Mouse (Mus musculus) spleen, postnatal 10 days (tissue): Measurements from ENCODE around the gene 2010111I01Rik.
A peak's percentile ranks its signal among the peaks of the same experiment; 100 is the strongest.

Source experiments
- DNase-seq, 2 experiments: peaks; one replicate each; pipeline ENCODE4 v3.0.0; 2021 to 2022; ENCODE audit warnings: low spot score in 2 of 2

Gene 2010111I01Rik

DNA sequence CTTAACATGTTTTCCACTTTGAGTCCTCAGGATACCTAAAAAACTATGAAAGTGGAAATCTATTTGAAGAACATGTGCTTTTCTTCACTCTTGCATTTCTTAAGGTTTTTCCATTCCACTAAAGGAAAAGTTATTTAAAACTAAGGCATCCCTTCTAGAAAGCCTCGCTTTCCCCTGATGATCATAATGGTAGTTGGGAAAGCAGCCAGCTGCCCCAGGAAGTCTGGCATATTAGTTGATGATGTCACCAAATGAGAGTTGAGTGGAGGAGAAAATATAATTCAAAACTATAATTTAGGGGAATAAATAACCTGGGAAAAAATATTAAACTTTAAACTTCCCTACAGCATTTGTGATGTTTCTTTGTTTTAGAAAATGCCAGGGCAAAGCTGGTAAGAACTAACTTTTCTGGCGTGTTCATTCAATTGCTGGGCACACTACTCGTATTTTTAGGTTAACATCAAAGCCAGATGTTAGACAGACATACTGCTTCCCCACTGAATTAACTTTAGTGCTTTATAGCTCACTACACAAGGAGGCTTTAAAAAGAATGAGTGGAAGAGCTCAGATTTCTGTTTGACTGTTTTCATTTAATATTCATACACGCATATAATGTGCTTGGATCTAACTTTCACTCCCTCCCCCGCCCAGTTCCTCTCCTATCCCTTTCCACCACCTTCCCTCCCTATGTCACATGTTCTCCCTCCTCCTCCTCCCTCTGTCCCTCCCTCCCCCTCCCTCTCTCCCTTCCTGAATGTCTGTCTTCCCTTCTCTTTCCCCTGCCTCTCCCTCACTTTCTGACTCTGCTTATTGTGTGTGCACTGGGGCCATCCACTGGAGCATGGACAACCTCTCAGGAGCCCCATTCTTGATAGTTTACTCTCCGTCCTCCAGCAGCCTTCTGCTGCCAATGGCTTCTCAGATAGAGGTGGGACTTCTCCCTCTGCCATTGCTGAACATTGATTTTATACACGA is 58.8 kb downstream of the 2010111I01Rik start:
- DNase-seq: no peak

DNA sequence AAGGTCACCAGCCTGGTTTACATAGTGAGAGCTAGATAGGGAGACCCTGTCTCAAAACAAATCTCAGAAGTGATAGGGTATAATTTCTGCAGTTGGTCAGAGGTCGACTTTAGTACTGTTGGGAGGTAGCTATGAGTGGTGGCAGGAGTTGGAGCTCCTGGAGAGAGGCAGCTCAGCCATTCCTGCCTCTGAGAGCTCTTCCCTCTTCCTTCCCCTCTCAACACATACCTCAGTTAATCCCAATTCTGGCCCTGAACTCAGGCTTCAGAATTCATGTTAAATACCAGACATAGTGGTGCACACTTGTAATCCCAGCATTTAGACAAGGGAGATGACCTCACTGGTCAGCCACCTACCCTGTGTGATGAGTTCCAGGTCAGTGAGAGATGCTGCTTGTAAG is 65.3 kb downstream of the 2010111I01Rik start:
- DNase-seq: no peak

DNA sequence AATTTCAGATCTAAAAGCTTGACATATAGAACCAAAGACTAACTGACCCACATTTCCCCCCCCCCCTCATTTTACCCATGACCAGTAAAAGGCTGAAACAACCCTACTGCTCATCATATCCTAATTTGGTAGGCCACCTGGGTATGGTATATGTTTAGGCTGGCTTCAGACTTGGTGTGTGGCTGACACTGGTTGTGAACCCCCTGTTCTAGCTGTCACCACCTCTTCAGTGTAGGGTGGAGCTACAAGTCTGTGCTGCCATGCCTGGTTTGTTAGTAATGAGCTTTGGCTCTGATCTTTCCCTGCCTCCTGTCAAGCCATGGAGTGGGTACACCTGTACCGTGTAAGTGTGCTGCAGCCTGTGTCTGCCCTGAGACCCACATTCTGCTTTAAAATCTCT is 66.6 kb downstream of the 2010111I01Rik start:
- no peak for DNase-seq

DNA sequence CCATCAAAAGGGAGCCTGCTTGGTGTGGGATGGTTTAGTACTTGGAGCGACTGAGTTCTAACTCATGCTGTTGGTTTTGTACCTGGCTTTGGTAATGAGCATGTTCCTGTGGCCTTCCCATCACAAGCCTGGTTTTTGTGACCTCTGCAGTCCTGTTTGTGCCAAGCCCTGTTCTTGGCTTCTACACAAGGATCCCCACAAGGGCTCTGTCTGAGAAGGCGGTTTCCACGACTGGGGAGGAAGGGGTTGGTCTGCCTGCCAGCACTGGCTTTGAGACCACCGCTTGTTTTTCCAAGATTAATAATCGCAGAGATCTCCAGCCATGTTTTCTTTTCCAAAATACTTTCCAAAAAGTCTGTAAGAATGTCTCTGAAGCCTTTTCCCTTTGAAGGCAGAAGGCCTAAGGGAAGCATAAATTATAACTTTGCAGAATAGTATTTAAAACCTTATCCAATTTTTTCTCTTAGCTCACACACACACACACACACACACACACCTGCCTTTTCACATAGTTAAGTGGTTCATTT is 67.7 kb downstream of the 2010111I01Rik start:
- DNase-seq: no peak

DNA sequence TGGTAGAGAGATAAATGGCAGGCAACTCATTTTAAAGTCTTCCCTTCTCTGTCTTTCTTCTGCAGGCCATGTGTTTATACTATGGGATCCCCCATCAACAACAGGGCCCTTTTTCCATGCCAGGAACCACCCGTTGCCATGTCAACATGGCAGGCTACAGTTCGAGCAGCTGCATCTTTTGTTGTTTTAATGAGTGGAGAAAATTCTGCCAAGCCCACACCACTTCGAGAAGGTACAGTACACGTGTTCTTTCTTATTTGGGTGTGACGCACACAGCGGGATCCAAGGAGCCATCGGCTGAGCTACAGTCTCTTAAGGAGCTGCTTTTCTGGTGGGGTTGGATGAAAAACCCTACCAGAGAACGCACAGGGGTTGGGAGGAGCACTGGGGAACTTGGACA is 68.3 kb downstream of the 2010111I01Rik start:
- no peak for DNase-seq

DNA sequence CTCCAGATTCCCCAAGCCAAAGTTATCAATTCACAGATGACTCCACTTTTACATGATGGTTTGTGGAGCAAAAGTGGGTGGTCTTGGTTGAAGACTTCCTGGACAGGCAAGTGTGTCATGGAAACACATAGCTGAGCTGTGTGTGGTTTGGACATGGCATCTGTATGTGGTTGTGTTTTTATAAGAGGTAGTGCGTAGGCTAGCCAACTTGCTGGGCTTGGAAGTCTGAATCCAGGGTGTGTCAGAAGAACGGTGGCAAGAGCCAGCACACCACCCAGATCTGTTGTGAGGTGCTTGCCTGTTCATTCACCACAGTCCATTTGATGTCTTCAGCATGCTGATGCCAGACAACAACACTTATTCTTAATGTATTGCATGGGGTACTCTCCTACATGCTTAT is 68.7 kb downstream of the 2010111I01Rik start:
- no peak for DNase-seq

DNA sequence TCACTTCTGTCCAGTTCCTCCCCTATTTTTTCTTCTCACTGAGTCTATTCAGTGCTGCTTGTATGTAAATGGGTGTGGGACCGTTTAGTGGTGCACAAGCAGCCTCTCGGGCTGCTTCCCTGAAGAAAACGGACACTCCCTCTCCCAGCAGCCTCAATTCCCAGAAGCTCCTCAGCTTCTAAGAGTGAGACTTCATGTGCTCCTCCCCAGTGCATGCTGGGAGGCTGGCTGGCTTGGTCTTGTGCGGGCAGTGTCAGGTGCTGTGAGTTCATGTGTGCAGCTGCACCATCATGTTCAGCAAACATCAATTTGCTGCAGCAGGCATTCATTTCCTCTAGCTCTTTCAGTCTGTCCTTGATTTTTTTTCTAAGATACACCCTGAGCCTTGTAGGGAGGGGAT is 70.0 kb downstream of the 2010111I01Rik start:
- no peak for DNase-seq

DNA sequence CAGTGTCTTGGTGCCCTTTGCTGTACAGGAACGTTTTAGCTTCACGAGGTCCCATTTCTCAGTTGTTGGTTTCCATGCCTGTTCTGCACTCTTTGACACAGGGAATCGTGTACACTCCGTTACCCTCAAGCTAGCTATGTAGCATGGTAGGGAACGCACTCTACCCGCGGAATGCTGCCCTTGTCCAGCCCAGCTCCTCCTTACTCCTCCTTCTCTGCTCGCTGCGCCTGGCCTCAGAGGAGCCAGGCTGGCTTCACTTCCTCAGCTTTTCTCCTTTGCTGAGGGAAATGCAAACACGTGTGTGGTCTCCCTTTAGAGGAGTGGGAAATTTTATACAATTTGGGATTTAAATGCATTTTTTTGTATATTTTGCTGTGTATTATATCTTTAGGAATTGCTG is 73.2 kb downstream of the 2010111I01Rik start:
- no peak for DNase-seq

DNA sequence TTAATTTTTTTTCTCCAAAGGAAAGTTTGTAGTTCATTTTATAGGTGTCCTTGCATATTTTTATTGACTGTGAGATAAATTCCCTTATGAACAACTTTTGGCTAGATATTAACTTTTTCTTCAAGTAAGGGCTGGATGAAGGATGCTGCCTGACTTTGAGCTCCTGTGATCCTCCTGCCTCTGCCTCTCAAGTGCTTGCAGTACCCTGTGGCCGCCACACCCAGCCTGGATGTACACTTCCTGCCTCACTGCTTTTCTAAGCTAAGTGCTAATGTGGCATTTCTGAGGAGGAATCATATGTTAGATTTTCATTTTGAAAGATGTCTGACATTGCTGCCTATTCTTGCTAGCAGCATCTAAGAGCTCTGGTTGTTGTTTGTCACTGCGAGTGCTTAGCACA is 73.7 kb downstream of the 2010111I01Rik start:
- DNase-seq: no peak

DNA sequence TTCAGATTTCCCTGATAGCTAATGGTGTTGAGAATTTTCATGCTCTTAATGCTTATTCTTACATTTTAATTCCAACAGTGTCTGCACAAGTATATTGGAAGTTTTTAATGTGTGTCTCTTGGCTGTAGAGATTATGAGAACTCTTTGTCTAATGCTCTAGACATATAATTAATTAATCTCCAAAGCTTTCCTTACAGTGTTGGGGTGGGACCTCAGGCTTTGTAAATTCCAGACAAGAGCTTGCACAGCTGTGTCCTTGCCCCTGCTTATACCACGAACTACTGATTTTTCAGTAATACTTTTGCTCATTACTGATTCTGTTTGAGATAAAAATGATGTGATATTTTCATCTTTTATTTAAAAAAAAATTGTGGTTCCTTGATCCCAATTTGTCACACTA is 74.2 kb downstream of the 2010111I01Rik start:
- DNase-seq: no peak

DNA sequence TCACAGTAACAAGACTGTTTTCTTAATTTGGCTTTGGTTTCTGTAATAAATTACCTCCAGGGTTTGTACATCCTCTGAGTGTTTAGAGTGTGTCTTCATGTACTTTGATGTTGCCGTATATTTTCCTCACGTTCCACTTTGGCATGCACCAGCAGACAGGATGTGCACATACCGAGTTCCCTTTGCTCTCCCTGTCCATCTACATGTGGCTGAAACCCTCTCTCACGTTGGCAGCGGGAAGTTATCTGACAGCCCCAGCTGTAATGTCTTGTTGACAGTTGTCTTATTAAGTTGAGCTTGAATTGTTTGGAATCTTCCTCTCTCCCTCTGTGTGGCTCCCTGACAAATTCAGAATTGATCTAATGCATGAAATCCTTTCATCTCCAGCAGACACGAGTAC is 74.6 kb downstream of the 2010111I01Rik start:
- DNase-seq: no peak

DNA sequence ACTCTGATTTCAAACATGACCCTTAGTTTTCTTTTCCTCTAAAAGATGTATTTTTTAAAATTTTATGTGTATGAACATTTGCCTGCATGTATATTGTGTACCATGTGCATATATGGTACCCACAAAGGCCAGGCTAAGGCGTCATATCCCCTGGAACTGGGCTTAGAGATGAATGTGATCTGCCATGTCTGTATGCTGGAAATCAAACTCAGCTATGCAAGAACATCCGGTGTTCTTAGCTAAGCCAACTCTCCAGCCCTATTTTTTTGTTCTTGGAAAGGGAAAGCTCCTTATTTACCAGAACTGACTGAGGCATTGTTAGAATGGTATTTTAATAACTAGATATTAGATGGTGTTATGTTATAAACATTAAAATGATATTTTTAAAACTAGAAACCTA is 75.2 kb downstream of the 2010111I01Rik start:
- no peak for DNase-seq

DNA sequence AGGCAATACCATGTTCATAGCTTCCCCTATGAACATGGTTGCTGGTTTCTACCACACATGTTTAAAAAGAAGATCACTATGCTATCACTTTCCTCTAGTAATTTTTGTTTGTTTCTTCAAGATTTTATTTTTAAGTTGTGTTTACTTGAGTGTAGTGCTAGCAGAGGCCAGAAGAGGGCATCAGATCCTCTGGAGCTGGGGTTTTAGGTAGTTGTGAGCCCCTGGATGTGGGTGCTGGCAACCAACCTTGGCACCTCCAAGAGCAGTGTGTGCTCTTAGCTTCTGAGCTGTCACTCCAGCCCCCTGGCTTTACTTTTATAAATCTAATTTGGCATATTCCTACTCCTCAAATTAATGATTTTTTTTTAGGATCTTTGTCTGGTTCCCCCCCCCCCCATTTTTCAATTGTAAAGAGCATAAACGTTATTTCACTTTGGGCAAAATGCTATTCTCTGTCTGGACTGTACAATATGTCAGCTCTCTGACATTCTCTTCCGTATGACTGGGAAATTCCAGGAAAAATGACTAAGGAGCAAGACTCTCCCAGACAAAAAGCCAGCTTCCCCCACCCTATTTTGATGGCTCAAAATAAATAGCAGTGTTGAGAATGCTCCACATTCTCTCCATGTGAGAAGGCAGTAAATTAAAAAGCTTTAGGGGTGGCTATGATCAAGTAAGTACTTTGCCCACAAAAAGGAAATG is 81.0 kb downstream of the 2010111I01Rik start:
- no peak for DNase-seq

DNA sequence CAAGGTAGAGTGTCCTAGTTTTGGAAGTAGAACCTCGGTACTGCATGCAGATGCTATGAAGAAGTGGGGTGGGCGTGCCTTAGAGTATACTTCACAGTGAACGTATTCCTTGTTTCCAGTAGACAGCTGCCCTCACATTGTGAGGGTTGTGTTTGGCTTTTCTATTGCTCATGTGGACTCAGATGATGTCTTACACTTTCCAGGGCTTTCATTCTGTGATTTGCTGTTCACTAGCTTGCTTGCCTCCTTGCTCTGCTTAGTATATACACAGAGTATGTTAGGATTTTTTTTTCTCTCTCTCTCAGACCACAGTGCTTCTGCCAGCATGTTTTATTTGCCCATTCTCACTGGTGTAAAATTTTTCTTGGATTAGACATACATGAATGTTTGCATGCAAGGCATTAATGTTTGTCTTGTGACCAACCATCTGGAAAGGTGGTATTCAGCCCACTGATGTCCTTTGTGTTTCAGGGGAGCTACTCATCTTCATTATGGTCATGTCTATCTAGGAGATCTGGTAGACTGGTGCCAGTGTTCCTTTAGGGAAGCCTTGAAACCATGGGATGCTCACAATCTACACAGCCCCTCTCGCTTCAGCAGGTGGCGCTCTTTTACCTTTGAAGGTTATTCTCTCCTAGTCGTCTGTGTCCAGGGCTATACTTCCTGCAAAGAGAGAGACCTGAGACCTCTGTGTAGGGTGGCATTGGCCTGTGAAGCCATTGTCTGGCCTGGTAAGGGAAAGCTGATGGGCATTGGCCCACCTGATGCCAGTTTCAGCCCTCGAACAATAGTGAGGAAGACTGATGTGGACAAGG is 81.7 kb downstream of the 2010111I01Rik start:
- DNase-seq: peak in 1 of 2 experiments; percentile 57

DNA sequence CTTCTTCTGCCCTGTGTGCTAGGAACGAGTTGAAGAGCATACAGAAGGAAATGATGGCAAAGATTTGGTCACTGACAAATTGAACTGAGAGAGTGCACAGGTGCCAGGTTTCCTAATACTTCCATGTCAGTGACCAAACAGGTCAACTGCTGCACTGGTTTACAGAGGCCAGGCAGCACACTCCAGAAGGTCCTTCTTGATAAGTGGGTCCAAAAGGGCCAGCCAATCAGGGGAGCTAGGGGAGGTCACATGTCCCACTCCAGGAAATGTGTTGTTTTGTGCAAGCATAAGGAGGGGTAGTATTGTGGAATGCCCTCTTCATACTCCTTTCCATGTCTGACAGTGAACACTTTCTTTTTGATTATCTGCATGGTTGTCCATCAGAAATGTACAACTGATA is 99.0 kb downstream of the 2010111I01Rik start:
- DNase-seq: no peak

DNA sequence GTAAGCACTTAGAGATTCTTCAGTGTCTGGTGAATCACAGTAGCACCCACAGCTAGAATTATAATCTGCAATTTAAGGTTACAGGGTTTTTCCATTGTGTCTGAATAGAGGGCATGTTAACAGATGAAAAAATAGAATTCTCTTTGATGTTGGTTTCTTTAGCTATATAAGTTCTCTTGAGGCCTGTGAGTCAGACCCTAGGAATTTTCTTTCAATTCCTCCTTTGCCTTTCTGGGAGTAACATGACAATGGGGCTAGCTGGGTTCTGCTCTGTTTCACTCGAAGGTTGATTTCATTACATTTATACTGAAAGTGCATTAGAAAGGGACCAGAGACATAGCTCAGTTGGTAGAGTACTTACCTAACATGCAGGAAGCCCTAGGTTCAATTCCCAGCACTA is 101.9 kb downstream of the 2010111I01Rik start:
- no peak for DNase-seq

DNA sequence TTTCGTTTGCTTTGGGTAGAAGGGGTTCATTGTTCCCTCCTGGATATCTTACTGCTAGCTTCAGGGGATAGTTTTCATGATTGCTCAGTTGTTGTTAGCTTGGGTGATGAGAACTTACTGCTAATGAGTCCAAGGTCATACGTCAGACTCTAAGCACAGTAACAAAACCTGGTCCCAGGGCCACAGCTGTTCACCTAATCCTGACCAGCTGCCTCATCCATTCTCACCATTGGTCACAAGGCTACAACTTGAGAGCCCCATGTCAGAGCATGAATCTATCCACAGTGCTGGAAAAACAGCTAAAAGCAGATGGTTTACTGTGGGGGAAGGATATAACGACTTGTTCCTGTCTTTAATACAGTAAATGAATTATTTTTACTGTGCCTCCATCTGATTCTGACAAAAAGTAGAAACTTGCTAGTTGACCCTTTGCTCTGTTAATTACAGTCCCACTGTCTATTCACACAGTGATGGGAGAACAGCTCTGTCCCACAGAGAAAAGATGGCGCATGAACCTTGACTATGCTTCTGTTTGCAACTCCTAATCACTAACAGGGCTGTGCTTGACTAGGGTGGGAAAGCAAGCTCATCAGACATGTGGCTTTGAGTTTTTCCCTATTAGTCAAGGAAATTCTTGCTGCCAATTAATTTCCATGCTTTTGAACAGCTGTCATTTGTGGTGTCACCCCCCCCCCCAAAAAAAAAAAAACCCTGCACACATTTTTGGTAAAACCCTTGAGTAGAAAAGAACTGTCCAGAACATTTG is 103.9 kb downstream of the 2010111I01Rik start:
- DNase-seq: no peak

DNA sequence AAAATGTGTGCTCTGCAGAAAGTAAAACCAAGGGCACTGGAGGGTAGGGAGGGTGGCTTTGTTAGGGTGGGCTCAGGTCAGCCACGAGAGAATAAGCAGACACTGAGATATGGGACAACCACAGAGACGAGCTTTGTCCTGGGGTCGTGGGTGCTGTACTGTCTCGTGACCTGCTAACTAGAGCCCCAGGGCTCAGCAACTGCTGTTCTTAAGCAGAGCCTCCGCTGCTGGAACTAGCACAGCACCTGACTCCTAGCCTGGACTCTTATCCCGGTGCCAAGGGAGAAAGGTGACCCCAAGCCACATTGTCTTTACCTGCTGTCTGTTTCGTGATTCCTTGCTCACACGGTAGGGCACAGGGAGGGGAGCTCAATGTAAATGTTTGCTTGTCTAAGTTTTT is 107.2 kb downstream of the 2010111I01Rik start:
- no peak for DNase-seq

DNA sequence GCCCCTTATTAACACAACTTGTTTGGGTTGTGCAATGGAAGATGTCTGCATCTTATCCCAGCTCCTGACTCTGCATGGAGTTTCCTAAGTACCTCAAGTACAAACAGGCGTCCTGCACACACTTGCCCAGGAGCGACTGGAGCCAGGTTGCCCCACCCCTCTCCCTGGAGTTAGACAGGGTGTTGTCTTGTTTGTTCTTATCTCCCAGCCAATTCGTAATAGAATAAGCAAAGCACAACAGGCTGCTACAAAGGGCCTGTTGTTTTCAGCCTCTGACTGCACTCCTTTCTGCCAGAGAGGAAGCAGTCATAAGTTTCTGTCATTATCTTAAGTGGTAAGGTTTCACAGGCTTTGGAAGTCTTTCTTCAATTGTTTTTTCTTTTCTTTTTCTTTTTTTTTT is 107.7 kb downstream of the 2010111I01Rik start:
- DNase-seq: no peak

DNA sequence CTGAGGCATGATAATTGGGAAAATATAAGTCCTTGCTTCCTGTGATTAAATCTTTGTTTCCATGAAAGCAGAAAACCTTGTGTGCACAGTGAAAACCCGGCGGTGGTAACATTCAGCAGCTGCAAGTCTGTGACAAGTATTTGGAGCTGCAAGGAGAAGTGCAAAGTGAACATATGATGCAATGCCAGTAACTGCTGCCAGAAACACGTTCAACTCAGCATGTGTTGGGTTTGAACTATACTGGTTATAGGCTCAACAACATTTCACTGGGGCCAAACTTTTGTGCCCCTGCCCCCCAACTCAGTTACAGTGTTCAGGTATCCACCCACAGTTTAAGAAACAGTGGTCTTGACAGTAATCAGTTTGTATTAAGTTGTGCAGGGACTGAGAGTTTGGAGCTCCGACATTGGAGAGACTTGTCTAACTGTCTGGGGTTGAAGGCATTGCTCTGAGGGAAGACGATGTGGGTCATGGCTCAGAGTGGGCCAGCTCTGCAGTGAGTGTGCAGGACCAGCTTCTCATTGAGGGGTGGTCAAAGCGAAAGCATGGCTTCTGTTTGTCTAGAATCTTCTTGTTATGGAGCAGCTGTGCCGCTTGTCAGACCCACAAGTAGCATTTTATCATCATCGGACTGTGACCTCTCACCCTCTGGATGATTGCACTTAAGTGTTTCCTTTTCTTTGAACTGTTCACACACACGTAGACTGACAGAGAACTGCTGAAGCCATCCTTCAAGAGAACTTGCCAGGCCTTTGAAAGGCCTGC is 109.4 kb downstream of the 2010111I01Rik start:
- DNase-seq: no peak

DNA sequence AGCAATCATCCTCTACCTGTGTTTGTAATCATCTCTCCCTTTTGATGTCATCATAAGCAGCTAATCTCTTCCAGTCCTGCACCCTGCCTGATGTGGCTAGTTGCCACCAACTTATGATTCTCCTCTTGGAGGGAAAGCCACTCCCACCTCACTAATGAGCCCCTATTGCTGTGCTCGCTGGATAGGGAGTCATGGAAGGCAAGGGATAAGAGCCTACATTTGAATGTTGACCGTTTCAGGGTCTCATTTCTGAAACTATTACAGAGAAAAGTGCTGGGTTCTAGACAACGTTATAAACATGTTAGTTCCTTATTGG is 109.9 kb downstream of the 2010111I01Rik start:
- no peak for DNase-seq
